Mouse (Mus musculus) heart, postnatal 0 days (tissue): ENCODE measurements around the gene Gm37240.

Experiments
- CTCF ChIP-seq: IDR thresholded peaks from 2 replicates; pipeline ENCODE4 v1.5.1; 2016; ENCODE audit warnings: antibody characterized with exemption, control low read depth, low read depth
- EP300 ChIP-seq: IDR thresholded peaks from 2 replicates; pipeline ENCODE4 v1.6.1; 2016; ENCODE audit warnings: antibody characterized with exemption, low read depth

- TF ChIP-seq CTCF (no peak), EP300 (no peak)
Measured at GRCm38 (mm10) chr3:85128546-85128945, 758.8 kb downstream of the Gm37240 start.
